Mouse (Mus musculus) embryo, embryonic 9.5 days (tissue): ENCODE data around the gene Zfp583.

Experiments
- DNase-seq: peaks from one replicate; pipeline ENCODE4 v3.0.0-alpha.2; 2017; ENCODE audit errors: extremely low spot score

Zfp583 gene

DNA sequence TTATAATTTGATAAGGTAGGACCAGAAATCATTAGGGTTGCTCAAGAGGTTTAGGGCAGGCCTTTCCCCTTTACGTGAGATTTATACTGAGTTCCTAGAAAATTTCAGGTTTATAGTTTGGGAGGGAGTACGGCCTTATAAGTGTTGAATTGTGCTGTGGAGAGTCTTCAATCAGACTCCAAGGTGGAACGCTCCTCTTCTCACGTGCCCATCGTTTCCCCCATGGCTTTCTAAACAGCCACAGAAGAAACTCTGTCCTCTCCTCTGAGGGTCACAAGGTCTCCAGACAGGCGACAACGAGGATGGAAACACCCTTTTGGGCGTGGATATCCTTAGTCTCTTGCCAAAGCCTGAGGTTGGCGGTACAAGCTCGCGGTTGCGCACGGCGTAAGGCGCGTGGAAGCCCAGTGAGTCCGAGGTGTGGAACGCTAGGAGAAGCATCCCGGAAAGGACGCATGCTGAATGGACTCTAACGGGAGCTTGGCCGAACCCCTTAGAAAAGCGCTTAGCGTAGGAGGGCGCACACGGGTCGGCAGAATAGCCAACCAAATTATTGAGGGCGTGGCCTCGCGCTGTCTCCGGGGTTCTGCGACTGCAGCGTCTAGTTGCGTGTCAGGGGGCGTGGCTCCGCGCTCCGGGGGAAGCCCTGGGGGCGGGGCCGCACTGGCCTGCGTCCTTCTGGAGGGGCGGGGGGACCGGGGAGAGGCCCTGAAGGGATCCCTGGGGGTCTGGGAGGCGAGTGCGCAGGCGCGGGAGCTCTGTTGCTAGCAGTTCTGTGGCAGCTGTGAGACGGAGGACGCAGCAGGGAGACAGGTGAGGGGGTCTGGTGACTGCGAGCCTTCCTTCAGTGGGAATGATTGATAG, 45.0 kb downstream of the Zfp583 start, which contains the start of gene Zfp667:
TSS of gene Zfp667 (plus strand) at position 738 of the 864 bp plus-strand sequence.
- DNase-seq, result peak; percentile 97

DNA sequence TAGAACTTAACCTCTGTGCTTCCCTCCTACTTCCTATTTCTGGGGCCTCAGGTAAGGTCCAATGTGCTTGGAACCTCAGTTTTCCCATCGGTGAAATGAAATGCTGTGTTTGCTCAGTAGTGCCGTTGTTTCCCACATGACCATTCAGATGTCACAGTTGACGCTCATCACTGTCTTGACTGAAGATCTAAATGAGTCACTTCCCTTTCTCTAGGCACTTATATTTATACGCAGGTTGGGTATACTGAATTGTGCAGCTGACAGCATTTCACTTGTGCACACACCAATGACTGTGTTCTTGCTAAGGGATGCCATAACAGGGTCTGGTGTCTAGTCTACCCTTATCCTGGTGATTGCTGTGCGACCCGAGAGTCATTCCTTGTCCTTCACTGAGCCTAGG, 45.7 kb downstream of the Zfp583 start:
- no peak for DNase-seq

DNA sequence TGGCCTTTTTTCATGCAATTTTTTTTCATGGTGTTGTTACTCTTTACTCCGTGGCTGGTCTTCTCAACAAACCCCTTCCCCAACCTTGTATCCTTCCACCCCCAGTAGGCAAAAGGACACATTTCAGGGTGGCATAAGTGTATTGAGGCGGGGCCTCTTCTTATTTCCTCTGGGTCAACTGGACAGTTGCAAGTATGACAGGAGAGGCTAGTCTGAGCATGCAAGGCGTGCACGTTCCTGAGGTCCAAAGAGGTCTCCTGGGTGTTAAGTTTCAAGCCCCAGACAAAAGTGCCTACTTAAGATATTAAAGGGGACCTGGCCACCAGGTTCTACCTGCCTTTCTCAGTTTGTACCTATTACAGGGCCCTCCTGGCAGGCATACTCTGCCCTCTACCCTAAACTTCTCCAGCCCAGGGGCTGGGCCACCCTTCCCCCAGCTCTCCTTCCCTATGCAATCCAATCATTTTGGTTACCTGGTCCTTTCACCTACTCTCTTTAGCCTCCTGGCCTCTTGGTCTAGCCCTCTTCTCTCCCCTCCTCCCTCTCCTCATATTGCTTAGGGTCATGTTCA, 46.6 kb downstream of the Zfp583 start:
- no peak for DNase-seq

GRCm38 (mm10) chr7:6283451-6284075, 47.5 kb downstream of the Zfp583 start:
- DNase-seq, result peak; percentile 88

DNA sequence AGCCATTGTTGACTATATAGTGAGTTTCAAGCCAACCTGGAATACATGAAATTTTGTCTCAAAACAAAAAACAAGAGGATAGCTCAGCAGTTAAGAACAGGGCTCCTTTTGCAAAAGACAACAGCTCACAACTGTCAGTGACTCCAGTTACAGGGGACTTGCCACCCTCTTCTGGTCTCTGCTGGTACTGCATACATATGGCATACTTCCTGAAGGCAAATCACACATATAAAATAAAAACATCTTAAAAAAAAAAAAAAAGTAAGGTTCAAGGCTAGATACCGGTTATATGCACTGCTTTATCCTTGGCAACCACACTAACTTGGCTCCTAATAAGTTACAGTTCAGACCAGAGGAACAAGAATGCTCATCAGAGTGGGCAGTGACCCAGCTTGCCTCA, 48.3 kb downstream of the Zfp583 start:
- peak; percentile 71 for DNase-seq

DNA sequence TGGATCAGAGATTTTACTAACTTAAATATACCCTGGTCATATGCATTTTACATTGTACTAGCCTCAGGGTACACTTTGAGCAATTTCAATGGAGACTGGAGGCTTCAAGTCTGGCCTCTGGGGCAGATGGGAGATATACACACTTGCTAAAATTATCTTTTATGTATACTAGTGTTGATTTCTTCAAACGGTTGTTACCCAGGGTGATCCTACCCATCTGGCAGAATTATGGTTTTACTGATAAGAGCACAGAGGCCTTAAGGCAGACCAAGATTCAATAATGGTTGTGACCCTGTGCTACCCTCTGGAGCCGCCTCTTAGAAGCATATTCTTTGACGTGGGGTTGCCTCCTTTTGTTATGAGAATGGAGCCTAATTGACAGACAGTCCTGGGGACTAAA, 53.2 kb downstream of the Zfp583 start:
- DNase-seq, result no peak

- no peak for DNase-seq
These were observed 65.4 kb downstream of the Zfp583 start for GRCm38 (mm10) chr7:6265695-6266094.
